Mouse (Mus musculus) splenic B cell, adult 2 months (primary cell): ENCODE data around the gene Ctdspl.

ENCODE experiments used
- DNase-seq: peaks from one replicate; pipeline ENCODE4 v3.0.0-alpha.2; 2011; ENCODE audit warnings: low read depth, low spot score
- H3K27me3 ChIP-seq: 2 replicates; pipeline ENCODE4 v1.6.1; 2012; ENCODE audit warnings: mild to moderate bottlenecking, low read length, moderate library complexity, mixed read lengths; ENCODE audit not compliant: control insufficient read depth, poor library complexity, insufficient read depth, severe bottlenecking
- H3K36me3 ChIP-seq: 2 replicates; pipeline ENCODE4 v1.6.1; 2012; ENCODE audit warnings: mild to moderate bottlenecking, low read length, moderate library complexity, mixed read lengths; ENCODE audit not compliant: control insufficient read depth, poor library complexity, insufficient read depth, severe bottlenecking

Gene Ctdspl

DNA sequence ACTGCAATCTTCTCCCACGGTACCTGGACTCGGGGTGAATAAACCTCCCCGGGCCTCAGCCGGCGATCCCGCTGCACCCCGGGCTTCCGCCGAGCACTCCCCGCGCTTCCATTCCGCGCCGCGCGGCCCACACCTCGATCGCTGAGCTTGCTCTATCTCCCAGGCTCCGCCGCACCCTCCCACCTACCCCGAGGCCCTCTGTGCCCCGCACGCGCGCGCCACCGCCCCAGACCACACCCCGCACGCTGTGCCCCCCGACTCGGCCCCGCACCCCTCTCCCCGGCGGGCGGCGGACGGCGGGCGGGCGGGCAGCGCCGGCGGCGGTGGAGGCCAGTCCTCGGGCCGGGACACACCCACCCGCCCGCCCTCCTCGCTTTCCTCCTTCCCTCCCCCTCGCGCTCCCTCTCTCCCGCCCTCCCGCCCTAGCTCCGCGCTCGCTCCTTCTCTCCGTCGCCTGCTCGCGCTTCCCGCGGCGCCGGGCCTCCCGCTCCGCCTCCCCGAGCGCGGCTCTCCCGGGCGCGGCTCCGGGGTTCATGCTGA, at the start of gene Ctdspl:
Gene Ctdspl (plus strand): TSS at position 343 of the 540 bp plus-strand sequence.
- H3K36me3 ChIP-seq, result no peaks in the 10 kb centered on the region; the same call in 1 of the 2 replicates
- peak; percentile 14 for DNase-seq
- H3K27me3 ChIP-seq, result no peaks in the 10 kb centered on the region

DNA sequence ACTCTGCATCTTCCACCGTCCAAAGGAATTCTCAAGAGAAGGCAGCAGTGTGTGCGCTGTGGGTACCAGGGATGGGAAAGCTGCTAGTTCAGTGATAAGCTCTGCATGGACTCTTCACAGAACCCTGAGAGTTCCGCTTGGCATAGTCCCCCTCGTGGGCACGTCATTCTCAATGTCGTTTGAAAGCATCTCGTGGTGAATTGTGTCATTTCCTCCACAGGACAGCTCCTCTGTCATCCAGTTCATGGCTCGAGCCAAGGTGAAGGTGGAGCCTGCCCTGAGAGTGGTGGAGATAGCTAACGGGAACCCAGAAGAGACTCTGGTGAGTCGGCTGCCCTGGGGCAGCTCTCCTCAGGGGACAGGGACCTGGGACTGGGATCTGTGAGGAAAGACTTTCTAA, 49.4 kb upstream of the Ctdspl start:
- no peaks in the 10 kb centered on the region for H3K36me3 ChIP-seq
- no peaks in the 10 kb centered on the region for H3K27me3 ChIP-seq
- DNase-seq, result no peak

DNA sequence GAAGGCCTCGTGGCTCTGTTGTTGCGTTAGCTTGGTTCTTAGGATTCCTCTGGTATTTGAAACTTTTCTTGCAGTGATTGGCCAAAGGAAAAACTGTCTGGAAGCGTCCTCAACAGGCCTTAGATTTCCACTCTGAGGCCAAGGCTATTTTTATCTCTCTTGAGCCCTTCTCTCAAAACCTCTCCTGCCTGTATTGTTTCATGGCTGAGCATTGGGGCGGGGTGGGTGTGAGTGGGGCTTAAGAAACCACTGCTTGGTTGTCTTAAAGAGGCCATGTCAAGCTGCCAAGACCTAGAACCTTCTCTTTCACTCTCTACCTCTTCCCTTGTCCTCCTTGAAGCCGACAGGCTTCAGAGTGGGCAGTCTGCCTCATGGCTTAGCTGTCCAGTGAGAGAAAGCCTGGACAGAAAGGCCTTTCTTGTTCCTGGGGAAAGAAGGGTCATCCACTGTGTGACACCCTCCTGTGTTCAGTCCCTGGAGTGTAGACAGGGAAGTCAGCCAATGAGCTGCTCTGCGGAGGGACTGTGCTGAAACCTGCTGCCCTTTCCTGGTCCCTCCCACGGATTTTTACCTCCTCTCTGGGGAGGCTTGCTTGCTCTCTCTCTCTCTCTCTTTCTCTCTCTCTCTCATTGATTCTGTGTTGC, 48.8 kb upstream of the Ctdspl start:
- DNase-seq, result no peak
- no peaks in the 10 kb centered on the region for H3K27me3 ChIP-seq

DNA sequence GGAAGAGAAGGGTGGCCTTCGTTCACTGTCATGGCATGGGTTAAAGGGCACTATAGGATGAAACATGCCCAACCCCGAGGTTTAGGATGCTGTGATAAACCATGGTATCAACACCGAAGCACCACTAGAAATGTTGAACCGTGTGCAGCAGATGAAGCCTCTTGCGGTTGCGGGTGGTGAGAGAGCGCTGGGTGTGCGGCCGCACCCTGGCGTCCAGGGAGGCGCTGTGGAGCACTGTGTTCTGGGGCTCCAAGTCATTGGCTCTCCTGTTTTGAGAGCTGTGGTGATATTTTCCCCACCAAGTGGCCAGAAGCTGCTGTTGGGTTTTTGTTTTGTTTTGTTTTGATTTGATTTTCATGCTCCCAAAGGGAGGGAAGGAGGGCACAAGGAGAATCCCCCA, 47.7 kb upstream of the Ctdspl start:
- no peak for DNase-seq
- Histone ChIP-seq H3K36me3 (no peaks in the 10 kb centered on the region), H3K27me3 (no peaks in the 10 kb centered on the region)

More for the DNA sequence above, 48.8 kb upstream of the Ctdspl start:
- no peaks in the 10 kb centered on the region for H3K36me3 ChIP-seq

DNA sequence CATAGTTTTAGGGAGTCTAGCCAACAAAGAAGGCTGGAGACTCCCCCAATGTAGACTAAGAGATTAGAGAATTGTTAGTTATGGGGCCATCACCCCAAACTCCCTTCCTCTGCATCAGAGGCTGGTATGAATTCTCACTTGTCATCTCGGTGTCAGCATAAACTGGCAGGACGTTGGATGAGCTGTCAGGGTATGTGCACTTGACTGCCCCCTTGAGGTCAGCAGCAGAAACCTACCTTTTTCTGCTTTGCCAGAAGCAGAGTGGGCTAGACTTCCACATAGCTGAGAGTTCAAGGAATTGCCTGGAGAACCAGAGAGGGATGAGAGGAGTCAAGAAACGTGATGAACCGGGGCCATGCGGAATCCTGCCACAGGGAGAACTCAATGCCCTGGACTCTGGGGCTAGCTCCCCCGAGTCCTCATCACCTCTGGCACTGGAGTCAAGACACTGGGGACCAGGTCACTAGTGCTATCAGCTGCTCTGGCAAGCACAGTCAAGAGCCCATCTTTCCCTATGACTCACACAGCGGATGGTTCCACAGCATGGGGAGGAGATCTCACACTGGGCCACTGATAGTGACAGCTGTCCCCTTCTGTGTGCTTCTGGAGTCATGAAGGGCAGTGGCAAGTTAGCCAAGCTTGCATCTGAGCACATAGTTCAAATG, 44.8 kb upstream of the Ctdspl start:
- Histone ChIP-seq H3K27me3 (no peaks in the 10 kb centered on the region), H3K36me3 (no peaks in the 10 kb centered on the region)
- DNase-seq, result peak; percentile 58

DNA sequence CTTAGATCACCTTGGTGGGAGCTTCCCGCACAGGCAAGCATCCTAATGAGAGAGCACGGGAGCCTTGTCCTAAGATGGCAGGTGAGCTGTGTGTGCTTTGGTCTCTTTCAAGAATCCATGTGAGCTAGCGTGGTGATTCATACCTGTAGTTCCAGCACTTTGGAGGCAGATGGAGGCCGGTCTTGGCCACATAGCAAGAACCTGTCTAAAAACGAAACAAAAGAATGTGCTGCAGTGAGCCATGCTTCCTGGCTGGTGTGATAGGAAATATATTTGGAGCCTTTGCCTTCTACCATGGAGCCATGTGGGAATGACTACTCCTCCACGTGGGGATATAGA, 44.3 kb upstream of the Ctdspl start:
- DNase-seq, result no peak

DNA sequence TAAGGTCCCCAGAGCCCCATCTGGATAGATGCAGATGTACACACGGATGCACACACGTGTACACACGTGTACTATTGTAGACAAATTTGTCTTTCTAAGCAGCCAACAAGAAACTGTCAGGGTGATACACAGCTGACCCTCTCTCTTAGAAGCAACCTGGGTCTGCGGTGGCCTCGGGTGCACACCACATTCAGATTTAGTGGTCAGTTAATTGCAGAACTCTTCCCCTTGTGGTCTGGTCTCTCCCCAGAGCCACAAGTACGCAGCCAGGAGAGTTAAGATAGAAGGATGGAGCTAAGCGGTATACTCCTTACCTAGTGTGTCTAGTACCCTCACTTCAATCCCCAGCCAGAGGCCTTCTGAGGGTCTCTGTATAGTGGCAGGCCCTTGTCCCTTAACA, 43.1 kb upstream of the Ctdspl start:
- no peak for DNase-seq
- Histone ChIP-seq H3K27me3 (no peaks in the 10 kb centered on the region), H3K36me3 (no peaks in the 10 kb centered on the region)

More for the DNA sequence above, 44.3 kb upstream of the Ctdspl start:
- Histone ChIP-seq H3K27me3 (no peaks in the 10 kb centered on the region), H3K36me3 (no peaks in the 10 kb centered on the region)

DNA sequence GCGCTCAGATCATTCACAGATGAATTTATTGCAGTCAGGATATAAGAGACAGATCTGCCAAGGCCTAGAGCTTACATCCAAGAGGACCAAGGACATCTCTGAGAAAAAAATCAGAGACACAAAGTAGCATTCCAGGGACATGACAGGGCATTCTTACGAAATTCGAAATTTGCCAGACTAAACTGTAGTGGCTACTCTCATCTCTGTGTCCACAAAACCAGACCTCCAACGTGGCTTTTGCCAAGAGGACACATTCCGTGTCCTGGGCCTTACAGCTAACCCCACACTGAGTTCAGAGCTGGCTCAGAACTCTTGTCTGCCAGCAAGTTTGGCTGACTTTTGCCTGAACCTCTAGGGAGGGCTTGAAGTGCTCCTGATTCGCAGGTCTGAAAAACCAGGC, 40.5 kb upstream of the Ctdspl start:
- Histone ChIP-seq H3K36me3 (no peaks in the 10 kb centered on the region), H3K27me3 (no peaks in the 10 kb centered on the region)
- no peak for DNase-seq

DNA sequence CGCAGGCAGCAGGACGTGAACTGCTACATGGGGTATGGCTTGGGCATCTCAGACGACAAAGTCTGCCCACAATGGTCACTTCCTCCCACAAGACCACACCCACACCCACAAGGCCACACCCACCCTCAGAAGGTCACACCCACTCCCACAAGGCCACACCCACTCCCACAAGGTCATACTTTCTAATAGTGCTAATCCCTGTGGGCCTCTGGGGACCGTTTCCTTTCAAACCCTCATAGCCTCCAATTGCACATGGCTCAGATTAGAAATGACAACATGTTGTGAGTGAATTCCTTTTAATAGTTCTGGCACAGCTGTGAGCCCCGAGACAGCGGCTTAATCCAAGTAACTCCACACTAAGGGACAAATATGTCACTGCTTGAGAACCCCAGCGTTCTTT, 39.1 kb upstream of the Ctdspl start:
- Histone ChIP-seq H3K36me3 (no peaks in the 10 kb centered on the region), H3K27me3 (no peaks in the 10 kb centered on the region)
- no peak for DNase-seq

DNA sequence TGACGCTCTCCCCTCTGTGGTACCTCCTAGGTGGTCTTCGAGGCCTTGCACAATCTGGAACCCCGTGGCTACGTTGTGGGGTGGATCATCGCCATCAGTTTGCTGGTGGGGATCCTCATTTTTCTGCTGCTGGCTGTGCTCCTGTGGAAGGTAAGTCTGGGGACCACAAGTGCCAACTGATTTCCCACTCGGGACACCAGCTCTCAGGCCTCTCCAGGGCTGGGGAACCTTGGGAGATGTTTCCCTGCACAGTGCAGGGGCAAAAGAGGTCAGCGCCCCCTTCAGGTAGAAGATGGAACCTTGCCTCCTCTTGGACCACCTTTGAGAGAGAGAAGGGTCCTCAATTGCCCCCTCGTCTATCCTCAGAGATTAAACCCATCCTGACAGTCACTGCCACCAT, 38.5 kb upstream of the Ctdspl start:
- Histone ChIP-seq H3K27me3 (no peaks in the 10 kb centered on the region), H3K36me3 (no peaks in the 10 kb centered on the region)
- no peak for DNase-seq

DNA sequence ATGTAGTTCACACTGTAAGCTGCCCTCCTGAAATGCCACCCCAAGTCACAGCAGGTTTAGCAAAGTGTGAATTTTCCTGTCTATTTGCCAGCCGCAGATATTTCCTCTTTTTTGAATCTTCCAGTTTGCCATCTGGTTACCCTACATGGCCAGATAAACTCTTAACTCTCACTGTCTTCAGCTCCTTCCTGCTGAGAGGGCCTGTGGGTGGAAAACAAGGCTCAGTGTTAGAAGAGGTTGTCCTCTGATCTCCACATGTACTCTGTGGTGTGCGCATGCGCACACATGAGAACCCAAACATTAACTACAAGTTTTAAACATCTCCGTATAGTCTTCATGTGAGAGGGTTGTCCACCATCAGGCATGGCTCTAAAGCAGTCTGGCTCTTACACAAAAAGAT, 36.1 kb upstream of the Ctdspl start:
- DNase-seq, result no peak
- Histone ChIP-seq H3K36me3 (no peaks in the 10 kb centered on the region), H3K27me3 (no peaks in the 10 kb centered on the region)

DNA sequence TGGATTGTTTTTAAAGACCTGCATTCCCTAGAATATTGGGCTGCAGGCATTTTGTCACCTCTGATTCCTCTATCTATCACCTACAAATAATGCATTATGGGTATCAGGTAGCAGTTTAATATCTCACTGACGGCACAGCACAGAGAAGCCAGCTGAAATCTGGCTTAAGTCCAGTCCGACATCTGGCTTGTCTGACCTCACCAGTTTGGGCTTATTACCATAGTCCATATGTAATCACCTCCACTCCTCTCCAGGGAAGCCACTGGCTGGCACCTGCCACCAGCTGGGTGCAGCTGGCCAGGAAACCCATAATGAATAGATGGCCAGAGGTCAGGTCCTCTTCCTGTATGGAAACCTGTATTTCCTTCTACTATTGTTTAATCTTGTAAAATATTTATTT, 35.6 kb upstream of the Ctdspl start:
- no peak for DNase-seq
- H3K36me3 ChIP-seq, result no peaks in the 10 kb centered on the region
- H3K27me3 ChIP-seq, result no peaks in the 10 kb centered on the region

DNA sequence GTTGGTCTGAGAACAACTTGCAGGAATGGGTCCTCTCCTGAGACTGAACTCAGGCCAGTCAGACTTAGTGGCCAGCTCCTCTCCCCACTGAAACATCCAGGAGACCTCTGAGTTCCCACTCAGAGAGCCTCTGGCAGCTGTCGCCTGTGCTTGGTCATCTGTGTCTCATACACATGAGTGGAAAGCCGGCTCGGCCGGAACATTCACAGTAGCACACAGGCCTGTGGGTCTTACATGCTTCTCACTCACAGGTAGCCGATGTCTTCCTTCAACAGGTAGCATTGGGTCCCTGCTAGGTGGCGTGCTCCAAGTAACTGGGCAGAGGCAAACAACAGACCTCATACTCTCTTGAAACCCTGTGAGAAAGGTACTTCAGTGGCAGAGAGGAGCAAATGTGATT, 35.2 kb upstream of the Ctdspl start:
- Histone ChIP-seq H3K36me3 (no peaks in the 10 kb centered on the region), H3K27me3 (no peaks in the 10 kb centered on the region)
- no peak for DNase-seq

DNA sequence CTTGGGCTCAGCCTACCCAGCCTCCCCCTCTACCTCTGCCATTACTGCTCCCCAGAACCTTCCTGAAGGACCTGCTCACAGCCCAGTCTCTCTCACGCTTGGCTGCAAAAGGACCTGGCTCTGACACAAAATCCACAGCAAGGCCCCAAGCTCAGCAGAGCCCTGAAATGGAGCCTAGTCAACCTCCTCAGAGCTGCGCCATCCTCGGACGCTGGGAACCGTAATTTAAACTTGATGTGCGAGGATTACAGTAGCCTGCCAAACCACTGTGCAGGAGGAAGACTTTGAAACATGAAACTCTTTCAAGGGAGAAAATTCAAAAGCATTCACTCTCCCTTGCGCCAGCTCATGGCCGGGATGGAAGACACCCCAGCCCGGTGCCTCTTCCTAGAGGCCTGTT, 34.7 kb upstream of the Ctdspl start:
- no peak for DNase-seq
- no peaks in the 10 kb centered on the region for H3K36me3 ChIP-seq
- H3K27me3 ChIP-seq, result no peaks in the 10 kb centered on the region

DNA sequence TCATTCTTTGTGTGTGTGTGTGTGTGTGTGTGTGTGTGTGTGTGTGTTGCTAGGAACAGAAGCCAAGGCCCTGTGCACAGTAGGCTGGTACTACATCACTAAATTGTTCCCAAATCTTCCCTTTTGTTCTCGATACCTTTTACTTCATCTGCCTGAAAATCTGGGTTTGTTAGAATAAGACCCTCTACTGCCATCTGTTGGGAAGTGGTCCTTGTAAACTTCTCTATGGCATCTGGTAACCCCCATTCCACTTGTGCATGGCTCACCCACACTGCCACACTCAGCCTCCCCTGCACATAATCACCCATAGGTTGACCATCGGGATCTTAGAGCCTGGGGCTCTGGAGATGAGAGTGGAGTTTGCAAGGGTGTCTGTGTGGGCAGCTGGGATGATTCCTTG, 31.2 kb upstream of the Ctdspl start:
- DNase-seq, result no peak
- H3K27me3 ChIP-seq, result no peaks in the 10 kb centered on the region
- H3K36me3 ChIP-seq, result no peaks in the 10 kb centered on the region

DNA sequence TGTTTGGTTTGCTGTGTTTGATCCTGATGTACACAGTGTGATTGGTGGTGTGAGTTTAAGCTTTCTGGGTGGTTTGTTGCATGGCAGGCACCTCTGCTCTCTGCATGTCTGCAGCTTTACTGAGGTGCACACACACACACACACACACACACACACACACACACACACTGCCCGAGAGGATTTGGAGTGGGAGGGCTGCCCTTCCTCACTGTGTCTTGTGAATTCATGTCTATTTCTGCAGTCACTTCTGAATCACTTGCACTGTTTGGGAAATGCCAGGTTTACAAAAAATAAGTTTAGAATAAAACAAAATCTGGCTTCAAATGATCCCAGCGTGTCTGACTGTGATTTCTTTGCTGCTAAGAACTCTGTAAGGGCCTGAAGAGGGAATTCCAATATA, 25.6 kb upstream of the Ctdspl start:
- DNase-seq, result no peak
- no peaks in the 10 kb centered on the region for H3K27me3 ChIP-seq
- no peaks in the 10 kb centered on the region for H3K36me3 ChIP-seq
